Mouse (Mus musculus): ENCODE data around the gene Acot9. TPM values are rescaled to one million over a fixed set of nuclear protein-coding genes. Genes with fewer than 3 reads are reported as not detected.

Gene Acot9
- polyA plus RNA-seq (2015; fragmentation: Nextera tagmentation; extraction: Ambion mirVana), result 49.5 and 52.1 TPM in 2 replicates

DNA sequence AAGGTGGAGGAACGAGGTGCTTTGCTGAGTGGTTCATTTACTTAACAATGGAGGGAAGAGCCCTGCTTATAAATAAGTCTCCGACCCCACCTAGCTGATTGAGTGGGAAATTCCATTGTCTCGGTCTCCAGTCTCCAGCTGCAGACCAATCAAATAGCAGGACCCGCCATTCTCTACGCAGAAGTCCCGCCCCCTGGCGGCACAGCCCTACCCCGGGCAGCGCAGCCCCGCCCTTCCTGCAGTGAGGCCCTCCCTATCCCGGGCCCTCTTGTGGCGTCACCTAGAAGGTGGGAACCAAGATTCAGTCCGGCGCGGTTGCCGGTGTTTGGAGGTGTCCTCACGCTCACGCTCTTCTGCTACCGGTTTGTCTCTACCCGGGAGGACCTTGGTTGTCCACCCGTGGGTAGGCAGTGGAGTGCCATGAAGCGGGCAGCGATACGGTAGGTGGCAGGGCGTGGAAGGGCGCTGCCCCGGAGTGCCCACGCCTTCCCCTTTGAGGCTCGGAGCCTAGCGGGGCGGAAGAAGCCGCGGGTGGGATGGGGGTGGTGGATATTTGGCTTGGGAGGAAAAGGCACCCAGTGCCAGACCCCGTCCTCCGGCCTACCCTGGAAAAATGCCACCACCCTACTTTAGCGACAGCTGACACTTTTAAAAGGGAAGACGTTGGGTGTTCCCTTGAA, at the start of gene Acot9:
Gene Acot9, plus strand, starts transcription at position 209 of the 680 bp plus-strand sequence.
- peak within 1 kb of the TSS; percentile 80 for H3K27ac ChIP-seq
- H3K27me3 ChIP-seq, result no peaks in the 10 kb centered on the region
- peak within 1 kb of the TSS; percentile 47 for H3K4me2 ChIP-seq
- WGBS, result 18% methylated on average over 37 of the region's 37 CpGs
- ATAC-seq (ENCODE audit: borderline replicate concordance, extremely low read depth, low FRiP score, low TSS enrichment), result peak; percentile 99
- peak within 1 kb of the TSS; percentile 60 for H3K4me3 ChIP-seq
- no peaks in the 10 kb centered on the region for H3K36me3 ChIP-seq
- peak within 1 kb of the TSS; percentile 63 for H3K9ac ChIP-seq
- H3K9me3 ChIP-seq, result no peaks in the 10 kb centered on the region
- H3K4me1 ChIP-seq, result no peaks in the 10 kb centered on the region

DNA sequence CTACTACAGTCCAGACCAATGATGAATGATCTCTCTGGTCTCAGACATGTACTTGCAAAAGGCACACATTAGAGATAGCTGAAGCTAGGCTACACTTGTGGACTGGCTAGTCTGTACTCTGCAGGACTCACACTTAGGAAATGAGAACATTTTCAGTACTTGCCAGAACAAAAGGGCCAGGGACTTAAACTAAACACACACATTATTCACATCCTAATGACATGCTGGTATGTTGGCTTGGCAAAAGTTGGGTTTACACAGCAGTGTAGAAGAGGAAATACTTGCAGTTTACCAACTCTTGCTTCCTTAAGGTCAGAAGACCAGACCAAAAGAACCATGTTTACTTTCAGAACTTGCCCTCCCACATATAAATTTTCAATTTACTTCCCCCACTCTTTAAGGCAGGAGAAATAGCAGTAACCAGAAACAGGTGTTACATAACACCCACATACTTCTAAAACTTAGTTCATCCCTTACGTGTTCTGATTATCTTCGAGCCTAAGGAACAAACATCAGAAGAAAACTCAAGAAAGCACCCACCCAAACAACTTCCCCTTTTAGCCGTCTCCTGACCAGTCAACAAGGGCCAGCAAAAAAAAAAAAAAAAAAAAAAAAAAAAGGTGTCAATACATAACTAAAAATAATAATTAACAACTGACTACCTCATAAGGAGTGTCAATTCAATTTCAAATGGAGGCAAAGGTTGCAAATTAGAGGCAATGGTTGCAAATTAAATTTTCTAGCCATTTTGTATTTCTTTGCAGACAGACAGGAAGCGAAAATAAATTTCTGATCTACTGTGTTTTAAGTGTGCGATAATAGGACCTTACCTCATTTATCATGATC, 47.7 kb upstream of the Acot9 start:
- Histone ChIP-seq H3K4me3 (peak overlapping the region; percentile 56; the same call in 1 of the 2 replicates), H3K4me2 (peak overlapping the region; percentile 55), H3K27me3 (no peaks in the 10 kb centered on the region), H3K9ac (no peak overlapping the region), H3K4me1 (no peaks in the 10 kb centered on the region), H3K27ac (no peak overlapping the region), H3K9me3 (no peaks in the 10 kb centered on the region), H3K36me3 (no peaks in the 10 kb centered on the region)
- WGBS, result 73% methylated on average over 5 of the region's 5 CpGs
- ATAC-seq (ENCODE audit: borderline replicate concordance, extremely low read depth, low FRiP score, low TSS enrichment), result no peak

DNA sequence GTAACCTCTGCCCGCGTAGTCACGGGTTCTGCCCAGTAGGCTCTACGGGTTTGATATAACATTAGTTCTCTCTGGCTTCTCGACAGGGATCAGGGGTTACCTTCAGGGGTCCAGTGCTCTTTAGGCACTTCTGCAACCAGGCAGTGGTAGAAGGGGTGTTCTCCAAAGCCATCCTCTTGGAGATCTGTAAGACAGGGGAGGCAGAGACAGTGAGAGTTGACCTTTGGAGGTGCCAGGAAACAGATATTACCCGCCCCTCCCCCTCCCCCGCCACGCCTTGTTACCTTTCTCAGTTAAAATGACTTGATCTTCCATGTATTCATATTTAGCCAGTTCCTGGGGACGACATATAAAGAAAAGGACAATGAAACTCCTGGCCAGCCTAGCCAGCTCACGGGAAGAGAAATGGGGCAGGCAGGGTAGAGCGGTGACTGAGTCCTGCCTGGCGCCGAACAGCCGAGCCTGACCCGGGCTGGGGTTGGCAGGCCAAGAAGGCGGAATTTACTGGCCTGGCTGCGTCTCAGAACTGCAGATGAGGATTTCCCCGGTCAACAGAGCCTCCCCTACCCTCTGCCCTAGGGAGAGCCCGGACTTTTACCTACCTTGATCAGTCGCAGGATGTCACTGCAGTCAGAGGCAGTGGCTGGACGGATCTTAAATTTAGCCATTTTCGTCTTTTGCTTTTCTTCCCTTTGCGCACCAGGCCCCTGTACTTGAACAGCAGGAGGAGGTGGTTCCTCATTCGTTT, 46.6 kb upstream of the Acot9 start:
- Histone ChIP-seq H3K4me1 (no peaks in the 10 kb centered on the region), H3K9me3 (no peaks in the 10 kb centered on the region), H3K27me3 (no peaks in the 10 kb centered on the region), H3K27ac (peak overlapping the region; percentile 75), H3K36me3 (no peaks in the 10 kb centered on the region), H3K9ac (peak overlapping the region; percentile 60), H3K4me3 (peak overlapping the region; percentile 56), H3K4me2 (peak overlapping the region; percentile 55)
- 26% methylated on average over 24 of the region's 24 CpGs for WGBS
- peak; percentile 79 for ATAC-seq (ENCODE audit: borderline replicate concordance, extremely low read depth, low FRiP score, low TSS enrichment)

DNA sequence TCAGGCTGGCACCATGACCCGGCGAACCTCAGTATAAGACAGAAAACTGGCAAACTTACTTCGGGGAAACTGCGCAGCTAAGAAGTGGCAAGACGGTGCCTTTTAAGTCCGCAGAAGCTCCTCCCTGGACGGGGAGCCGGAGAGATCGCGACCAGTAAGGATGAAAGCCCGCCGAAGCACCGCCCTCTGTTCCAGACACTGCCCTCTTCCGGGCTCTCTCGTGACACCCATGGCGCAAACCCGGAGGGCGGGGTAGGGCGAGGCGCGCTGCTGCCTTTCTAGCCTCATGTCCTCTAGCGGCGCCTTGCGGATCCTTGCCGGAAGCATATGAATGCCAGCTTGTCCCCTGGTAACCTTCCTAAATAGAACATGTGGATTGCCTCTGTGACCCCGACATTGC, 46.0 kb upstream of the Acot9 start, which contains the start of gene Sat1:
Gene Sat1, minus strand, starts transcription at position 179 of the 400 bp plus-strand sequence.
- peak within 1 kb of the TSS; percentile 60 for H3K9ac ChIP-seq
- H3K27me3 ChIP-seq, result no peaks in the 10 kb centered on the region
- ATAC-seq (ENCODE audit: borderline replicate concordance, extremely low read depth, low FRiP score, low TSS enrichment), result peak; percentile 96
- H3K27ac ChIP-seq, result peak within 1 kb of the TSS; percentile 75
- H3K4me2 ChIP-seq, result peak within 1 kb of the TSS; percentile 55
- H3K9me3 ChIP-seq, result no peaks in the 10 kb centered on the region
- H3K4me1 ChIP-seq, result no peaks in the 10 kb centered on the region
- H3K36me3 ChIP-seq, result no peaks in the 10 kb centered on the region
- peak within 1 kb of the TSS; percentile 56 for H3K4me3 ChIP-seq
- 22% methylated on average over 24 of the region's 26 CpGs for WGBS

DNA sequence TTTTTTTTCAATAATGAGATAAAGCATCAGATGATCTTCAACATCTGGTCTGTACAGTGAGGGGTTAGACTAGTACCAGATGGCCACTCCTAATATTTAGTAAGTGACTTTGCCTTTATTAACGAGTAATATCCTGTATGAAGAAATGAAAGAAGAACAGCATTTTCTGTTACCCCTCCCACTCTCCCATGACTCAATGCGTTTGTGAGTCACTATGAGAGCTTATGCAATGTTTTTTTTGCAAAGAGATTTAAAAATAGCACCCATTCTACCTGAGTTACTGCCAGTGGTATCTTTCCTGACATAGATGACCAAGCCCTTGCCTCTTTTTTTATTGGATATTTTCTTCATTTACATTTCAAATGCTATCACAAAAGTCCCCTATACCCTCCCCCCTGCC, 44.0 kb upstream of the Acot9 start:
- no peaks in the 10 kb centered on the region for H3K36me3 ChIP-seq
- no peak overlapping the region for H3K9ac ChIP-seq
- H3K27me3 ChIP-seq, result no peaks in the 10 kb centered on the region
- no peaks in the 10 kb centered on the region for H3K9me3 ChIP-seq
- no peak overlapping the region for H3K27ac ChIP-seq
- no peak for ATAC-seq (ENCODE audit: borderline replicate concordance, extremely low read depth, low FRiP score, low TSS enrichment)
- 50% methylated on average over 2 of the region's 2 CpGs for WGBS
- no peaks in the 10 kb centered on the region for H3K4me1 ChIP-seq
- no peak overlapping the region for H3K4me2 ChIP-seq
- H3K4me3 ChIP-seq, result no peak overlapping the region

DNA sequence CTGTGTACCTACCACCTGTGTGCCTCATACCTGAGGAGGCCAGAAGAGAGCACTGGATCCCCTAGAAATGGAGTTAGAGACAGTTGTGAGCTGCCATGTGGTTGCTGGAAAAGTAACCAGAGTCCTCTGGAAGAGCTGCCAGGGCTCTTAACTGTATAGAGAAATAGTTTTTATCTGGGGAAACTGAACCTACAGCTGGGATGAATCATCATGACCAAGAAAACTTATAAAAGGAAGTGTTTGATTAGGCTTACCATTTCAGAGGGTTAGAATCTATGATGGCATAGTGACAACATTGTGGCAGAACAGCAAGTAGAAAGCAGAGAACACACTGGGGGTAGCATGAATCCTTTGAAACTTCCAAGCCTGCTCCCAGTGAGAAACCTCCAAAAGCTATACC, 5.4 kb upstream of the Acot9 start:
- Histone ChIP-seq H3K9ac (no peak overlapping the region), H3K4me1 (no peaks in the 10 kb centered on the region), H3K9me3 (no peaks in the 10 kb centered on the region), H3K27me3 (no peaks in the 10 kb centered on the region), H3K36me3 (no peaks in the 10 kb centered on the region), H3K27ac (no peak overlapping the region), H3K4me3 (no peak overlapping the region), H3K4me2 (no peak overlapping the region)
- no peak for ATAC-seq (ENCODE audit: borderline replicate concordance, extremely low read depth, low FRiP score, low TSS enrichment)

DNA sequence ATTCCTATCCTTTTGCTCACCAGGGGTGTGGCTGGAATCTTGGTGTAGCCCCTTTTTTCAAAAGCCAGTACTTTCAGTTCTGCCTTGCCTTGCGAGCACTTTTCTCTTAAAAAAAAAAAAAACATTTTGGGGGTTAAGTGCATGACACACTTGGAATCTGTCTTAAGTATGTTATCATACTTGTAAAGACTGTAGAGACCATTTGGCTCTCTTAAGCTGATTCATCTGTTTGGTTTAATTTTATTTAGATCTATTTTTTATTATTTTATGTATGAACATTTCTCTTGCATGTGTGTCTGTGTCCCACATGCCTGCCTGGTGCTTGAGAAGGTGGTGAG, 641 bp downstream of the Acot9 start:
- H3K9me3 ChIP-seq, result no peaks in the 10 kb centered on the region
- H3K27ac ChIP-seq, result peak overlapping the region; percentile 80
- H3K27me3 ChIP-seq, result no peaks in the 10 kb centered on the region
- peak overlapping the region; percentile 47 for H3K4me2 ChIP-seq
- H3K9ac ChIP-seq, result peak overlapping the region; percentile 63
- ATAC-seq (ENCODE audit: borderline replicate concordance, extremely low read depth, low FRiP score, low TSS enrichment), result no peak
- WGBS, result 23% methylated on average over 1 of the region's 1 CpGs
- no peaks in the 10 kb centered on the region for H3K4me1 ChIP-seq
- peak overlapping the region; percentile 60 for H3K4me3 ChIP-seq
- no peaks in the 10 kb centered on the region for H3K36me3 ChIP-seq

DNA sequence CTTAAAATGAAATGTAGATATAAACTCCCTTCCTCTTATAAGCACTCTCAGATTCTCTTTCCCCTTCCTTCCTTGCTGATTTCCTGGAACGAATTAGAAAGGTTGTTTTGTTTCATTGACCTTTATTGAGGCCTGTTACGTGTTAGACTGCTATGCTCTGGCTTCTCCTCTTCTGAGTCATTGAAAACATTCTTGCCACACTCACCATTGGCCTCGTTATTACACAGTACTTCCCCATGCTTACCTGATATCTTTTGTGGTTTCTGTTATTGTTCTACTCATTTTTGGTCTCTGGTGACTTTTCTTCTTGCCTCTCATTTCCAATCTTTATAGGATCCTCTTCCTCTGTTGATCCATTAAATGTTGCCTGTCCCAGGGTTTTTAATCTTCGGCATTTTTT, 16.2 kb downstream of the Acot9 start:
- no peak overlapping the region for H3K27ac ChIP-seq
- ATAC-seq (ENCODE audit: borderline replicate concordance, extremely low read depth, low FRiP score, low TSS enrichment), result no peak
- 69% methylated on average over 4 of the region's 4 CpGs for WGBS
- H3K9me3 ChIP-seq, result no peaks in the 10 kb centered on the region
- H3K9ac ChIP-seq, result no peak overlapping the region
- H3K4me1 ChIP-seq, result no peaks in the 10 kb centered on the region
- no peak overlapping the region for H3K4me3 ChIP-seq
- no peaks in the 10 kb centered on the region for H3K36me3 ChIP-seq
- no peaks in the 10 kb centered on the region for H3K27me3 ChIP-seq
- no peak overlapping the region for H3K4me2 ChIP-seq

DNA sequence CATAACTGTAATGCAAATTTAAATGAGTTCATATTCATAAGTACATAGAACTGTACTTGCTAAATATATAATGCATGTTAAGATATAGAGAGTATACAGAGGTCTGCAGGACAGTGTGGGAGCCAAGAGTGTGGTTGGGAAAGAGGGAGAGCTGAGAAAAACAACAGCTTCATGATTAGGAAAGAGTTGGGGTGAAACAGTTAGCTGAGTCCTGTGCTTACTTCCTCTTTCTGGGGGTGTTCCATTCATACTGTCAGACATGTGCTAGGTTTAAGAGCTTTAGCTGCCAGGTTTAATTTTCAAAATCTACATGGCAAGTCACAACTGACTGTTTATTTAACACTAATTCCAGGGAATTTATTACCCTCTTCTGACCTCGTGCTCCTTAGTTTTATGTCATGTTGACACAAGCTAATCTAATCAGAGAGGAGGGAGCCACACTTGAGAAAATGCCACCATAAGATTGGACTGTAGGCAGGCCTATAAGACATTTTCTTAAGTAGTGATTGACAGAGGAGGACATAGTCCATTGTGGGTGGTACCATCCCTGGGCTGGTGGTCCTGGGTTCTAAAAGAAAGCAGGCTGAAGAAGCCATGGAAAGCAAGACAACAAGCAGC, 18.3 kb downstream of the Acot9 start:
- WGBS, result 38% methylated on average over 1 of the region's 1 CpGs

DNA sequence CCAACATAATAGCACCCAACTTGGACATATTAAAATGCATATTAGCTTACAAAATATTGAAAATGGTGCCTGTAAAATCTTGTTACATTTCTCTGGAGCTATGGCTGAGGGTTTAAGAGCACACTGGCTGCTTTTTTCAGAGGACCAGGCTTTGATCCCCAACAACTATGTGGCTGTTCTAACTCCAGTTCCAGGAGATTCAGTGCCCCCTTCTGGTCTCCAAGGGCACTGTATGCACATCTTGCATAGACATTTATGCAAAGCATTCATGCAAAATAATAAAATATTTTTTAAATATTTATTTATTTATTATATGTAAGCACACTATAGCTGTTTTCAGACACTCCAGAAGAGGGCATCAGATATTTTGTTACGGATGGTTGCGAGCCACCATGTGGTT, 44.1 kb downstream of the Acot9 start:
- Histone ChIP-seq H3K9me3 (no peaks in the 10 kb centered on the region), H3K27ac (no peak overlapping the region), H3K9ac (no peak overlapping the region), H3K4me3 (no peak overlapping the region), H3K36me3 (no peaks in the 10 kb centered on the region), H3K4me1 (no peaks in the 10 kb centered on the region), H3K27me3 (no peaks in the 10 kb centered on the region), H3K4me2 (no peak overlapping the region)
- WGBS, result 91% methylated on average over 2 of the region's 2 CpGs
- no peak for ATAC-seq (ENCODE audit: borderline replicate concordance, extremely low read depth, low FRiP score, low TSS enrichment)

More for the DNA sequence above, 18.3 kb downstream of the Acot9 start:
- no peaks in the 10 kb centered on the region for H3K27me3 ChIP-seq
- no peak overlapping the region for H3K9ac ChIP-seq
- no peak overlapping the region for H3K27ac ChIP-seq
- no peak overlapping the region for H3K4me2 ChIP-seq
- no peak for ATAC-seq (ENCODE audit: borderline replicate concordance, extremely low read depth, low FRiP score, low TSS enrichment)
- no peaks in the 10 kb centered on the region for H3K9me3 ChIP-seq
- no peaks in the 10 kb centered on the region for H3K36me3 ChIP-seq
- H3K4me1 ChIP-seq, result no peaks in the 10 kb centered on the region
- H3K4me3 ChIP-seq, result no peak overlapping the region

DNA sequence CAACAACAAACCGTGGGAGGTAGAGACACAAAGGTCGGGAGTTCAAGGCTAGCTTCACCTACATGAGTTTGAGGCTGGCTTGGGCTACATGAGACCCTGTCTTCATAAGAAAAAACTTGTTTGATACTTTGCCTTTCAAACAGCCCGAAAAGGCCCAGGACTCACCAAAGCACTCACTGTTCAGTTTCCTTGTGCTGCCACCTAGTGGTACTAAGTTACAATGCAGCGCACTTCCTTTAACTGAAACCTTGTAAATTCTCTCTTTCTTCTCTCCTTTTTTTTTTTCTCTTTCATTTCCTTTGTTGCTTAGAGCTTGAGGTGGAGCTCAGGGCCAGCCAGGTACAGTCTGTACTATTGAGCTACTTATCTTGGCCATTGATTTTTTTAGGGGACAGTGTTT, 55.8 kb downstream of the Acot9 start:
- Histone ChIP-seq H3K9me3 (no peaks in the 10 kb centered on the region), H3K9ac (no peak overlapping the region), H3K4me1 (no peaks in the 10 kb centered on the region), H3K4me3 (no peak overlapping the region), H3K36me3 (no peaks in the 10 kb centered on the region), H3K27ac (no peak overlapping the region), H3K27me3 (no peaks in the 10 kb centered on the region), H3K4me2 (no peak overlapping the region)
- no peak for ATAC-seq (ENCODE audit: borderline replicate concordance, extremely low read depth, low FRiP score, low TSS enrichment)
- 44% methylated on average over 4 of the region's 4 CpGs for WGBS

All from lung, embryonic 15.5 days (tissue).